Mouse (Mus musculus) T-helper 1 cell (primary cell): ENCODE data around the gene Faxc.

ENCODE experiments used
- in situ Hi-C: fragments of 300-600 bp; cut with MboI, MseI; formaldehyde crosslinking; loops from one replicate; pipeline ENCODE4 v1.15.1; 2025; ENCODE audit warnings: high pct_unique_total_duplicates

The Faxc gene

GRCm38 (mm10) chr4:21930971-21931771, at the start of gene Faxc:
TSS of gene Faxc (plus strand) at chr4:21931329.
- in situ Hi-C loops: no loop called here

- in situ Hi-C loops: loop anchor here (5.0 kb wide), 1 partner anchor 64 kb away; no protein-coding TSS in a partner anchor
Observed at GRCm38 (mm10) chr4:21882806-21883205, 48.3 kb upstream of the Faxc start.

- in situ Hi-C loops: no loop called here
Observed at GRCm38 (mm10) chr4:21885831-21886230, 45.3 kb upstream of the Faxc start.

GRCm38 (mm10) chr4:21931772-21932630, 872 bp downstream of the Faxc start:
- in situ Hi-C loops: no loop called here

GRCm38 (mm10) chr4:21935378-21935777, 4.2 kb downstream of the Faxc start:
- in situ Hi-C loops: no loop called here

- in situ Hi-C loops: no loop called here
Observed at GRCm38 (mm10) chr4:21936424-21936823, 5.3 kb downstream of the Faxc start.

- in situ Hi-C loops: no loop called here
Observed at GRCm38 (mm10) chr4:21937890-21938289, 6.8 kb downstream of the Faxc start.

- in situ Hi-C loops: loop anchor here (5.0 kb wide), 2 partner anchors 62 to 102 kb away; no protein-coding TSS in a partner anchor
Observed at GRCm38 (mm10) chr4:21944672-21945071, 13.5 kb downstream of the Faxc start.

GRCm38 (mm10) chr4:21951444-21951843, 20.3 kb downstream of the Faxc start:
- in situ Hi-C loops: no loop called here

- in situ Hi-C loops: no loop called here
Observed at GRCm38 (mm10) chr4:21952255-21952654, 21.1 kb downstream of the Faxc start.

- in situ Hi-C loops: no loop called here
Observed at GRCm38 (mm10) chr4:21957570-21958321, 26.6 kb downstream of the Faxc start.

- in situ Hi-C loops: no loop called here
Observed at GRCm38 (mm10) chr4:21971949-21972348, 40.8 kb downstream of the Faxc start.

GRCm38 (mm10) chr4:21974126-21974525, 43.0 kb downstream of the Faxc start:
- in situ Hi-C loops: no loop called here

- in situ Hi-C loops: no loop called here
Observed at GRCm38 (mm10) chr4:21980471-21980870, 49.3 kb downstream of the Faxc start.

GRCm38 (mm10) chr4:21982449-21982848, 51.3 kb downstream of the Faxc start:
- in situ Hi-C loops: no loop called here

- in situ Hi-C loops: no loop called here
Observed at GRCm38 (mm10) chr4:21986857-21987256, 55.7 kb downstream of the Faxc start.

- in situ Hi-C loops: no loop called here
Observed at GRCm38 (mm10) chr4:21987460-21987859, 56.3 kb downstream of the Faxc start.

- in situ Hi-C loops: no loop called here
Observed at GRCm38 (mm10) chr4:21989571-21990091, 58.5 kb downstream of the Faxc start.

- in situ Hi-C loops: no loop called here
Observed at GRCm38 (mm10) chr4:21990580-21991235, 59.6 kb downstream of the Faxc start.

- in situ Hi-C loops: no loop called here
Observed at GRCm38 (mm10) chr4:22017656-22018379, 86.7 kb downstream of the Faxc start.
